8 mouse cellular contexts compared by ENCODE assay signal in genomic region chr11:120316690-120317254, GRCm38 (mm10). TPM values are rescaled to one million over a fixed set of nuclear protein-coding genes. Genes with fewer than 3 reads are reported as not detected.
DNase-seq lines count a peak whose midpoint lies in the region; ATAC-seq and TF ChIP-seq lines count a peak whose summit lies in the region.

No protein-coding gene starts in this region.

- no peaks in the 10 kb centered on the region for H3K9me3 ChIP-seq in forebrain, embryonic 13.5 days (replicated peaks)
- H3K9me3 ChIP-seq in lung, postnatal 0 days (ENCODE audit: low read length), result no peaks in the 10 kb centered on the region
- H3K9me3 ChIP-seq in stomach, embryonic 15.5 days, result no peaks in the 10 kb centered on the region

- no peak; the same call in 1 of the 2 replicates for TF ChIP-seq POLR2A in testis, adult 2 months (IDR thresholded peaks at IDR 0.05; ENCODE audit: control insufficient read depth, low read depth, low read length)

- DNase-seq in testis, postnatal 10 days (ENCODE audit: low spot score), result no peak
- peak; percentile 54 for DNase-seq in kidney, adult 9 months
- DNase-seq in lung, postnatal 0 days (ENCODE audit: low spot score), result peak; percentile 53
- DNase-seq in left cerebral cortex, postnatal 25 days (ENCODE audit: low spot score in 2 of 2), result no peak

- intact Hi-C loops in left cerebral cortex, postnatal 25 days (cut with DNase I), result no loop called here

- no peak; the same call in 1 of the 2 replicates for ATAC-seq in forebrain, embryonic 13.5 days
- ATAC-seq in lung, postnatal 0 days, result peak; percentile 2; the same call in 1 of the 2 replicates
- ATAC-seq in stomach, embryonic 15.5 days (ENCODE audit: insufficient read depth, low FRiP score, low read depth), result peak; percentile 23; the same call in 1 of the 2 replicates
- no peak for ATAC-seq in monocyte, adult 5-6 weeks (replicated peaks; ENCODE audit: insufficient number of reproducible peaks, low FRiP score, low TSS enrichment, poor library complexity, severe bottlenecking)

- TF ChIP-seq EP300 in lung, postnatal 0 days (IDR thresholded peaks at IDR 0.05), result no peak

- H3K27me3 ChIP-seq in testis, adult 2 months (ENCODE audit: control insufficient read depth, insufficient read depth, low read length), result no peaks in the 10 kb centered on the region
- no peaks in the 10 kb centered on the region for H3K27me3 ChIP-seq in forebrain, embryonic 13.5 days
- H3K27me3 ChIP-seq in lung, postnatal 0 days (replicated peaks; ENCODE audit: insufficient read depth, low read length), result no peaks in the 10 kb centered on the region
- no peaks in the 10 kb centered on the region for H3K27me3 ChIP-seq in stomach, embryonic 15.5 days (replicated peaks)

- no peaks in the 10 kb centered on the region for H3K36me3 ChIP-seq in testis, adult 2 months (ENCODE audit: control insufficient read depth, insufficient read depth, low read length)
- no peaks in the 10 kb centered on the region for H3K36me3 ChIP-seq in forebrain, embryonic 13.5 days (ENCODE audit: poor library complexity, severe bottlenecking)
- H3K36me3 ChIP-seq in lung, postnatal 0 days (ENCODE audit: insufficient read depth, low read length), result no peaks in the 10 kb centered on the region
- H3K36me3 ChIP-seq in stomach, embryonic 15.5 days, result no peaks in the 10 kb centered on the region

- H3K4me3 ChIP-seq in testis, adult 2 months (ENCODE audit: control insufficient read depth, low read depth, low read length), result peak overlapping the region; percentile 74
- peak overlapping the region; percentile 46 for H3K4me3 ChIP-seq in forebrain, embryonic 13.5 days
- H3K4me3 ChIP-seq in lung, postnatal 0 days (ENCODE audit: low read depth, low read length), result peak overlapping the region; percentile 44
- H3K4me3 ChIP-seq in stomach, embryonic 15.5 days (replicated peaks), result peak overlapping the region; percentile 51

- TF ChIP-seq CTCF in testis, adult 2 months (IDR thresholded peaks at IDR 0.05; ENCODE audit: control insufficient read depth, insufficient read depth, insufficient replicate concordance, low read depth, low read length), result no peak
- TF ChIP-seq CTCF in lung, postnatal 0 days (IDR thresholded peaks at IDR 0.05), result no peak

- H3K4me1 ChIP-seq in testis, adult 2 months (ENCODE audit: control insufficient read depth, insufficient read depth, low read length), result peaks cover 27% of the 10 kb centered on the region
- peaks cover 25% of the 10 kb centered on the region for H3K4me1 ChIP-seq in forebrain, embryonic 13.5 days
- peaks cover 4% of the 10 kb centered on the region; the same call in 1 of the 2 replicates for H3K4me1 ChIP-seq in lung, postnatal 0 days (ENCODE audit: insufficient read depth, low read depth, low read length)
- peaks cover 21% of the 10 kb centered on the region for H3K4me1 ChIP-seq in stomach, embryonic 15.5 days

- 27% methylated on average over 13 of the region's 13 CpGs for WGBS in forebrain, embryonic 13.5 days
- WGBS in lung, postnatal 0 days, result 9% methylated on average over 13 of the region's 13 CpGs
- WGBS in stomach, embryonic 15.5 days, result 14% methylated on average over 13 of the region's 13 CpGs

- H3K4me2 ChIP-seq in forebrain, embryonic 13.5 days, result peak overlapping the region; percentile 81
- H3K4me2 ChIP-seq in lung, postnatal 0 days (replicated peaks; ENCODE audit: low read depth, low read length), result peak overlapping the region; percentile 80
- peak overlapping the region; percentile 80 for H3K4me2 ChIP-seq in stomach, embryonic 15.5 days

- H3K27ac ChIP-seq in testis, adult 2 months (ENCODE audit: control insufficient read depth, insufficient read depth, low read depth, low read length), result peak overlapping the region; percentile 81
- peak overlapping the region; percentile 96 for H3K27ac ChIP-seq in forebrain, embryonic 13.5 days
- H3K27ac ChIP-seq in lung, postnatal 0 days (ENCODE audit: low read length), result peak overlapping the region; percentile 92
- peak overlapping the region; percentile 99 for H3K27ac ChIP-seq in stomach, embryonic 15.5 days

- peak overlapping the region; percentile 81 for H3K9ac ChIP-seq in forebrain, embryonic 13.5 days
- H3K9ac ChIP-seq in lung, postnatal 0 days (replicated peaks; ENCODE audit: low read depth), result peak overlapping the region; percentile 53
- peak overlapping the region; percentile 79 for H3K9ac ChIP-seq in stomach, embryonic 15.5 days

RNA-seq across cellular contexts. Expression of gene Actg1, which starts 31.6 kb away (rescaled TPM):
- polyA plus RNA-seq in testis, adult 2 months (2012; rRNA removed), result 670 and 672 TPM in 2 replicates
- 3,229 and 3,555 TPM in 2 replicates for polyA plus RNA-seq in forebrain, embryonic 13.5 days (2015; fragmentation: Nextera tagmentation; extraction: Ambion mirVana)
- 1,989 and 2,317 TPM in 2 replicates for polyA plus RNA-seq in lung, postnatal 0 days (2015; fragmentation: Nextera tagmentation; extraction: Ambion mirVana)
- polyA plus RNA-seq in stomach, embryonic 15.5 days (2015; fragmentation: Nextera tagmentation; extraction: Ambion mirVana), result 2,501 and 2,557 TPM in 2 replicates
- total RNA-seq in left cerebral cortex, postnatal 25 days (2021), result 1,000 to 10,000 TPM; 1,262 to 1,272 TPM
- total RNA-seq in monocyte, adult 5-6 weeks (2017), result 1,753 to 2,142 TPM (median 1,849 TPM) in 3 replicates

RNA-seq across cellular contexts. Expression of gene Fscn2, which starts 44.6 kb away (rescaled TPM):
- polyA plus RNA-seq in testis, adult 2 months (2012; rRNA removed), result 1.6 and 2.1 TPM in 2 replicates
- 1.3 and 1.7 TPM in 2 replicates for polyA plus RNA-seq in forebrain, embryonic 13.5 days (2015; fragmentation: Nextera tagmentation; extraction: Ambion mirVana)
- polyA plus RNA-seq in lung, postnatal 0 days (2015; fragmentation: Nextera tagmentation; extraction: Ambion mirVana), result 0.36 and 0.74 TPM in 2 replicates
- 0.49 and 0.85 TPM in 2 replicates for polyA plus RNA-seq in stomach, embryonic 15.5 days (2015; fragmentation: Nextera tagmentation; extraction: Ambion mirVana)
- under 1 TPM in 1 of 2 experiments, not detected in 1; 0.21 TPM for total RNA-seq in left cerebral cortex, postnatal 25 days (2021)
- 0.29 to 0.75 TPM in 2 of 3 replicates, not detected in the other for total RNA-seq in monocyte, adult 5-6 weeks (2017)

Comparison
In these comparisons a context has a peak if more than half of its experiments do, and no peak if none do; other contexts are left out.
1. DNase-seq: peak in kidney, adult 9 months (single experiment) and lung, postnatal 0 days (single experiment); none in testis, postnatal 10 days (single experiment) and left cerebral cortex, postnatal 25 days (0 of 2).
2. ATAC-seq: peak in lung, postnatal 0 days (single experiment) and stomach, embryonic 15.5 days (single experiment); none in forebrain, embryonic 13.5 days (single experiment) and monocyte, adult 5-6 weeks (single experiment).
3. Peak in every context shown above with its lines, with median percentiles within 50 percentile points of each other: H3K27ac ChIP-seq, H3K4me3 ChIP-seq, H3K4me2 ChIP-seq and H3K9ac ChIP-seq.